In the genomic region with DNA sequence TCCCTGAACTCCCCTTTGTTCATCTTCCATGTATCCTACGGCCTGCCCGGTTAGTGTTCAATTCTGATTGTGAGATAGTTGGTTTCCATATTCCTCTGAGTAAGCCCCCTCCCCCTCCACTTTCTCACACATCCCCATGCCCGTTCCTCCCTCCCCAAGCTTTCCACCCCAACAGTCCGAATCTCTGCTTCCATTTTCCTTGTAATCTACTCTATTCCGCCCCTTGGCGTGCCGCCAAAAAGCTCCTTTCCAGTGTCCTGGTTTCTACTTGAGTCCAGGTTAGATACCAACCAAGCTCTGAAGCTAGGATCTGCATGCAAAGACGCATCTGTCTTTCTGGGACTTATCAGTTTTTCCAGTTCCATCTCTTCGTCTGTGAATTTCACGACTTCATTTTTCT, we compare ENCODE assay signal across 14 mouse cellular contexts. TPM values are rescaled to one million over a fixed set of nuclear protein-coding genes. Genes with fewer than 3 reads are reported as not detected.
DNase-seq lines count a peak whose midpoint lies in the region; ATAC-seq and TF ChIP-seq lines count a peak whose summit lies in the region.
"Had no signal": no experiment of that assay in that cellular context is flagged by ENCODE, and none has a peak within 500 bp of the region (broad histone marks: within the 10 kb centered on the region; RNA-seq: fewer than 3 reads in every experiment).

No protein-coding gene starts in this region.

- DNase-seq in cerebellum, adult 2 months = peak; percentile 42 to 48
- DNase-seq in cerebellum, adult 11-12 months = no peak
- DNase-seq in lung, postnatal 10 days = peak; percentile 14
- no peak for DNase-seq in lung, postnatal 0 days (ENCODE audit: low spot score)
- DNase-seq in cerebellum, adult 8-10 months = peak; percentile 35
- peak; percentile 26 for DNase-seq in kidney, postnatal 14 days
- no peak for DNase-seq in adipocyte (ENCODE audit: low spot score)
- DNase-seq: liver, postnatal 0 days; thymus, adult 18-20 months had no signal

- H3K4me3 ChIP-seq in cerebellum, adult 2 months (replicated peaks; ENCODE audit: insufficient read depth, low read depth, low read length) = no peak overlapping the region
- no peak overlapping the region for H3K4me3 ChIP-seq in lung, postnatal 0 days (ENCODE audit: low read depth, low read length)
- H3K4me3 ChIP-seq: embryonic facial prominence, embryonic 13.5 days; forebrain, embryonic 12.5 days; heart, embryonic 12.5 days; limb, embryonic 12.5 days had no signal

- no peak overlapping the region for H3K4me2 ChIP-seq in lung, postnatal 0 days (replicated peaks; ENCODE audit: low read depth, low read length)
- H3K4me2 ChIP-seq: embryonic facial prominence, embryonic 13.5 days; forebrain, embryonic 12.5 days; heart, embryonic 12.5 days; limb, embryonic 12.5 days had no signal

- TF ChIP-seq POLR2A in cerebellum, adult 2 months (IDR thresholded peaks at IDR 0.05; ENCODE audit: borderline replicate concordance, insufficient read depth, low read length) = no peak

- H3K9me3 ChIP-seq in lung, postnatal 0 days (ENCODE audit: low read length) = no peaks in the 10 kb centered on the region
- H3K9me3 ChIP-seq: embryonic facial prominence, embryonic 13.5 days; forebrain, embryonic 12.5 days; heart, embryonic 12.5 days; limb, embryonic 12.5 days had no signal

- H3K27ac ChIP-seq in cerebellum, adult 2 months (ENCODE audit: insufficient read depth, low read length) = no peak overlapping the region
- no peak overlapping the region for H3K27ac ChIP-seq in lung, postnatal 0 days (ENCODE audit: low read length)
- H3K27ac ChIP-seq: embryonic facial prominence, embryonic 13.5 days; forebrain, embryonic 12.5 days; limb, embryonic 12.5 days had no signal

- ATAC-seq in lung, postnatal 0 days = no peak
- ATAC-seq: intestine, embryonic 16.5 days; liver, postnatal 0 days had no signal

- H3K36me3 ChIP-seq in lung, postnatal 0 days (ENCODE audit: insufficient read depth, low read length) = no peaks in the 10 kb centered on the region
- H3K36me3 ChIP-seq: embryonic facial prominence, embryonic 13.5 days; forebrain, embryonic 12.5 days; heart, embryonic 12.5 days; limb, embryonic 12.5 days had no signal

- WGBS in cerebellum, adult 2 months = 67% methylated on average over 10 of the region's 10 CpGs
- 74% methylated on average over 10 of the region's 10 CpGs for whole genome bisulfite sequencing in lung, postnatal 0 days

- peaks cover 5% of the 10 kb centered on the region for H3K4me1 ChIP-seq in cerebellum, adult 2 months (ENCODE audit: control insufficient read depth, insufficient read depth, low read length)
- no peaks in the 10 kb centered on the region for H3K4me1 ChIP-seq in lung, postnatal 0 days (ENCODE audit: insufficient read depth, low read depth, low read length)
- H3K4me1 ChIP-seq: embryonic facial prominence, embryonic 13.5 days; forebrain, embryonic 12.5 days; heart, embryonic 12.5 days; limb, embryonic 12.5 days had no signal

- no peak for TF ChIP-seq CTCF in cerebellum, adult 2 months (IDR thresholded peaks at IDR 0.05; ENCODE audit: borderline replicate concordance, insufficient read depth, low read depth, low read length)
- no peak for TF ChIP-seq CTCF in lung, postnatal 0 days (IDR thresholded peaks at IDR 0.05)

- H3K27me3 ChIP-seq in cerebellum, adult 2 months (ENCODE audit: control insufficient read depth, insufficient read depth, low read length) = no peaks in the 10 kb centered on the region
- no peaks in the 10 kb centered on the region for H3K27me3 ChIP-seq in lung, postnatal 0 days (replicated peaks; ENCODE audit: insufficient read depth, low read length)
- H3K27me3 ChIP-seq: embryonic facial prominence, embryonic 13.5 days; forebrain, embryonic 12.5 days; heart, embryonic 12.5 days; limb, embryonic 12.5 days had no signal

- no peak for TF ChIP-seq EP300 in lung, postnatal 0 days (IDR thresholded peaks at IDR 0.05)

- H3K9ac ChIP-seq in lung, postnatal 0 days (replicated peaks; ENCODE audit: low read depth) = no peak overlapping the region
- H3K9ac ChIP-seq: embryonic facial prominence, embryonic 13.5 days; forebrain, embryonic 12.5 days; heart, embryonic 12.5 days; limb, embryonic 12.5 days; liver, postnatal 0 days had no signal

RNA-seq across cellular contexts. Expression of a gene that starts 40.1 kb away (rescaled TPM):
- polyA plus RNA-seq in cerebellum, adult 2 months (2012; rRNA removed) = 162 and 181 TPM in 2 replicates
- polyA plus RNA-seq in lung, postnatal 0 days (2015; fragmentation: Nextera tagmentation; extraction: Ambion mirVana) = 0.21 and 0.26 TPM in 2 replicates
- polyA plus RNA-seq: liver, postnatal 0 days had no signal

Comparison
In these comparisons a context has a peak if more than half of its experiments do, and no peak if none do; other contexts are left out.
1. DNase-seq: peak in cerebellum, adult 2 months (2 of 2), lung, postnatal 10 days (single experiment), cerebellum, adult 8-10 months (single experiment) and kidney, postnatal 14 days (single experiment); none in cerebellum, adult 11-12 months (single experiment), lung, postnatal 0 days (single experiment) and adipocyte (single experiment).
2. RNA of a gene that starts 40.1 kb away (polyA plus RNA-seq): 162 to 181 TPM in cerebellum, adult 2 months; 0.21 to 0.26 TPM in lung, postnatal 0 days; every median in the first group is over 100 times any median in the second.